Mouse (Mus musculus) frontal cortex, adult (tissue): Measurements from ENCODE around the gene Fstl3.

ENCODE experiments used
- ATAC-seq: cut with Nextera tagmentation; 2 replicates; pipeline ENCODE4 v1.9.2; 2017; ENCODE audit warnings: mild to moderate bottlenecking, moderate library complexity, mixed read lengths; ENCODE audit not compliant: low TSS enrichment

The Fstl3 gene

GRCm38 (mm10) chr10:79762875-79763274 is 14.2 kb upstream of the Fstl3 start:
- no peak for ATAC-seq

- no peak for ATAC-seq
These were observed 12.8 kb upstream of the Fstl3 start for GRCm38 (mm10) chr10:79764234-79764633.

- ATAC-seq, result no peak
These were observed 11.8 kb upstream of the Fstl3 start for GRCm38 (mm10) chr10:79765228-79765745.

- no peak for ATAC-seq
These were observed 11.0 kb upstream of the Fstl3 start for GRCm38 (mm10) chr10:79766001-79766507.

- peak; percentile 52 for ATAC-seq
These were observed 10.4 kb upstream of the Fstl3 start, which contains the start of gene Rnf126 for GRCm38 (mm10) chr10:79766508-79767325. Gene Rnf126 (minus strand): TSS chr10:79766952.

- peak; percentile 71 for ATAC-seq
These were observed 9.5 kb upstream of the Fstl3 start for GRCm38 (mm10) chr10:79767372-79768244.

GRCm38 (mm10) chr10:79768400-79768799 is 8.7 kb upstream of the Fstl3 start:
- ATAC-seq, result peak; percentile 8; the same call in 1 of the 2 replicates

- ATAC-seq, result no peak
These were observed 7.7 kb upstream of the Fstl3 start for GRCm38 (mm10) chr10:79769329-79769728.

GRCm38 (mm10) chr10:79772320-79772719 is 4.8 kb upstream of the Fstl3 start:
- no peak for ATAC-seq

- no peak for ATAC-seq
These were observed 3.9 kb upstream of the Fstl3 start for GRCm38 (mm10) chr10:79773208-79773607.

- ATAC-seq, result no peak
These were observed 2.4 kb upstream of the Fstl3 start for GRCm38 (mm10) chr10:79774486-79775279.

GRCm38 (mm10) chr10:79778006-79778405 is 934 bp downstream of the Fstl3 start:
- no peak for ATAC-seq

- no peak for ATAC-seq
These were observed 2.1 kb downstream of the Fstl3 start for GRCm38 (mm10) chr10:79779193-79779592.

- ATAC-seq, result peak; percentile 74
These were observed 3.0 kb downstream of the Fstl3 start for GRCm38 (mm10) chr10:79779784-79780663.

- ATAC-seq, result peak; percentile 57
These were observed 3.6 kb downstream of the Fstl3 start for GRCm38 (mm10) chr10:79780664-79781015.

GRCm38 (mm10) chr10:79781139-79781538 is 4.1 kb downstream of the Fstl3 start:
- ATAC-seq, result no peak

- no peak for ATAC-seq
These were observed 4.9 kb downstream of the Fstl3 start for GRCm38 (mm10) chr10:79781956-79782355.

- no peak for ATAC-seq
These were observed 6.0 kb downstream of the Fstl3 start for GRCm38 (mm10) chr10:79783050-79783449.

- ATAC-seq, result peak; percentile 7; the same call in 1 of the 2 replicates
These were observed 7.1 kb downstream of the Fstl3 start for GRCm38 (mm10) chr10:79783920-79784800.
